Mouse (Mus musculus) left cerebral cortex, adult 11 months (tissue): ENCODE measurements around the gene Gm4969.
A peak's percentile ranks its signal among the peaks of the same experiment; 100 is the strongest.

Experiments
- DNase-seq: peaks from one replicate; pipeline ENCODE4 v3.0.0; 2022; ENCODE audit warnings: low spot score

Gm4969 gene

GRCm38 (mm10) chr7:19093537-19094385 lies 24.4 kb downstream of the Gm4969 start:
- DNase-seq = peak; percentile 76

GRCm38 (mm10) chr7:19093174-19093521 lies 25.0 kb downstream of the Gm4969 start:
- DNase-seq = peak; percentile 72

GRCm38 (mm10) chr7:19092381-19093173 lies 25.6 kb downstream of the Gm4969 start:
- no peak for DNase-seq

- no peak for DNase-seq
These were observed 26.3 kb downstream of the Gm4969 start for GRCm38 (mm10) chr7:19091913-19092312.

GRCm38 (mm10) chr7:19088813-19089212 lies 29.4 kb downstream of the Gm4969 start:
- peak; percentile 55 for DNase-seq

DNA sequence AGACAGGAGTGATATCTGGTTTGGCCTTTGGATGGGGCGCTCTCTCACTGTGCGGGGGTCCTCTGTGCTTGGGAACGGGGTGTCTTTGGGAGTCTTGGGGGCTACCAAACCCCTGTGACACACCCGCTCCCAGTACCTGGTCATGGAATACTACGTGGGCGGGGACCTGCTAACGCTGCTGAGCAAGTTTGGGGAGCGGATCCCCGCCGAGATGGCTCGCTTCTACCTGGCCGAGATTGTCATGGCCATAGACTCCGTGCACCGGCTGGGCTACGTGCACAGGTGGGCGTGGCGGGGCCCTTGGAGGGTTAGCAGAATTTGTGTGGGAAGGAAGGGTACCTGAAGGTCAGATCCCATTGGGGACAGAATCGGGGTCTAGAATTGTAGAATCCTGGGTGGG lies 31.4 kb downstream of the Gm4969 start:
- no peak for DNase-seq

- DNase-seq = no peak
These were observed 32.1 kb downstream of the Gm4969 start for GRCm38 (mm10) chr7:19086042-19086441.

- no peak for DNase-seq
These were observed 32.7 kb downstream of the Gm4969 start for GRCm38 (mm10) chr7:19085495-19085894.

- no peak for DNase-seq
These were observed 33.2 kb downstream of the Gm4969 start for GRCm38 (mm10) chr7:19084921-19085473.

- no peak for DNase-seq
These were observed 33.8 kb downstream of the Gm4969 start for GRCm38 (mm10) chr7:19084277-19084771.

DNA sequence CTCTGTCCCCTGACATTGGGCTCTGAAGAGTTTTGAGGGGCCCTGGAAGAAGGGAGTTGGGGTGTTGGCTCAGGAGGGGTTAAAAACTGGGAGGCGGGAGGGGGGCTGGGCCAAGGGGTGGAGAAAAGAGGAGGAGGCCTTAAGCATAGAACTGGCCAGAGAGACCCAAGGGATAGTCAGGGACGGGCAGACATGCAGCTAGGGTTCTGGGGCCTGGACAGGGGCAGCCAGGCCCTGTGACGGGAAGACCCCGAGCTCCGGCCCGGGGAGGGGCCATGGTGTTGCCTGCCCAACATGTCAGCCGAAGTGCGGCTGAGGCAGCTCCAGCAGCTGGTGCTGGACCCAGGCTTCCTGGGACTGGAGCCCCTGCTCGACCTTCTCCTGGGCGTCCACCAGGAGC lies 34.5 kb downstream of the Gm4969 start, which contains the start of gene Dmpk:
Gene Dmpk, plus strand, starts transcription at position 149 of the 400 bp plus-strand sequence.
- DNase-seq = no peak

DNA sequence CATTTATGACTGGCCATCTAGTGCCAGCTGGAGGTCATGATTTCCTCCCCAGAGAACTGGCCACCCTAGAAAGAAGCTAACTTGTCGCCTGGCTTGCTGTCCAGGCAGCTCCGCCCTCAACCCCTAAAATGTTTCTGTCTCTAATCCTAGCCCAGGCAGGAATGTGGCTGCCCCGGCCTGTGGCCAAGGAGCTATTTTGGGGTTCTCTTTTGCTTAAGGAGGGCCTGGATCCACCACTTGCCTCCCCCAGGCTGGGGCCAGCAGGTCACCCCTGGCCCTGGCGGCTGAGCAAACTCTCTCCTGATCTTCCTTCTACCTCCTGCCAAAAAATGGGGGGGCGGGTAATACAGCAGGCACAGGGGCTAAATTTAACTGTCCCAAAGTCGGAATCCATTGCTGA lies 35.1 kb downstream of the Gm4969 start:
- DNase-seq = no peak

DNA sequence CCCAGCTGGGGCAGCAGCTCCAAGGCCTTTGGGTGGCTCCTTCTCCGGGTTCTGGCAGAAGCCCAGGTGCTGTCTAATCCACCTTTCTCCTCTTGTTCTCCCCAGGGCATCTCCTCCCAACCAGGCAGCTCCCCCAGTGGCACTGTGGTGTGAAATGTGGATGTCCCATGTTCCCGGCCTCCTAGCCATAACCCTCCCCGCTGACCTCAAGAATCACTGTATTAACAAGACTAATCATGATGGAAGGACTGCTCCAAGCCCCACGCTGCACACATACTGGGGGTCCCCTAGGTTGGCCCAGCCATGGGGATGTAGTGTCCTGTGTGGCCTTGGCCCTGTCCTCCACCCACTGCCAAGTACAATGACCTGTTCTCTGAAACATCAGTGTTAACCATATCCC lies 36.0 kb downstream of the Gm4969 start:
- DNase-seq = no peak

DNA sequence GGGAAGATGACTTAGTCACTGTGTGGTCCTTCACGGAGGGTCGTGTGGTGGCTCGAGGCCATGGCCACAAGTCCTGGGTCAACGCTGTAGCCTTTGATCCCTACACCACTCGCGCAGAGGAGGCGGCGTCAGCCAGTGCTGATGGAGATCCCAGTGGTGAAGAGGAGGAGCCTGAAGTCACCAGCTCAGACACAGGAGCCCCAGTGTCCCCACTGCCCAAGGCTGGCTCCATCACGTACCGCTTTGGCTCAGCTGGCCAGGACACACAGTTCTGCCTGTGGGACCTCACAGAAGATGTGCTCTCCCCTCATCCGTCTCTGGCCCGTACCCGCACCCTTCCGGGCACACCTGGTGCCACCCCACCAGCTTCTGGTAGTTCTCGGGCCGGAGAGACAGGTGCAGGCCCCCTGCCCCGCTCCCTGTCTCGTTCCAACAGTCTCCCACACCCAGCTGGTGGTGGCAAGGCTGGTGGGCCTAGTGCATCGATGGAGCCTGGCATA lies 37.7 kb downstream of the Gm4969 start:
- DNase-seq = no peak

DNA sequence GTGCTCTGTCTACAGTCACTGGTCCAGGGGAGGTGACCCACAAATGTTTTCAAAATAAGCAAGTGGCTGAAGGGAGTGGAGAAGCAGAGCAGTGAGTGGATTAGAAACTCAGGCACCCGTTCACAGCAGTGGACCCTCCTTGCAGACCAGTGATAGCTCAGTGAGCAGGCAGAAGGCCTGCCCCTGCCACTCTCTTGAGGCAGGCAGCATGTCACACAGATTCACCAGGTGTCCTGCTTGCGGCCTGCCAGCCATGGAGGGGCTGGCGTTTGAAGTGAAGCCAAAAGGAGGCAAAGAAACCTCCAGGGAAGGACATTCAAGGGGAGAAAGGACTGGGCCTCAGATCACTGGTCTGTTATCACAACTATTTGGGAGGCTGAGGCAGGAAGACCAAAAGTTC lies 39.4 kb downstream of the Gm4969 start:
- no peak for DNase-seq

DNA sequence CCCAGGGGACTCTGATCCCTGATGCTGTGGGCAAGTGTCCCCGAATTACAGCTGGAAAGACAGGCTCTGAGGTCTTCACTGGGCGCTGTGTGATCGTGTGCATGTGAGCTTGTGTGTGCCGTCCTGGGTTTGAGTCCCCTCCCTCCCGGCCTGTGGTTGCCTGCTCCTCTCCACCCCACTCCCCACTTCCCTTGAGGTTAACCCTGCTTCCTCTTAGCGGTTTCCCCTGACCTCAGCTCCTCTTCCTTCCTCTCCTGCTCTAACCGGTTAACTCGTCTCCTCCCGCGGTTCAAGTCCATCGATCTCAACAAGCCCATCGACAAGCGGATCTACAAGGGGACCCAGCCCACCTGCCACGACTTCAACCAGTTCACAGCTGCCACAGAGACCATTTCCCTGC lies 40.4 kb downstream of the Gm4969 start:
- no peak for DNase-seq

- DNase-seq = no peak
These were observed 41.6 kb downstream of the Gm4969 start for GRCm38 (mm10) chr7:19076586-19076991.

GRCm38 (mm10) chr7:19075723-19076585 lies 42.2 kb downstream of the Gm4969 start, which contains the start of gene Dmwd:
TSS of gene Dmwd (plus strand) at chr7:19076227.
- peak; percentile 95 for DNase-seq

DNA sequence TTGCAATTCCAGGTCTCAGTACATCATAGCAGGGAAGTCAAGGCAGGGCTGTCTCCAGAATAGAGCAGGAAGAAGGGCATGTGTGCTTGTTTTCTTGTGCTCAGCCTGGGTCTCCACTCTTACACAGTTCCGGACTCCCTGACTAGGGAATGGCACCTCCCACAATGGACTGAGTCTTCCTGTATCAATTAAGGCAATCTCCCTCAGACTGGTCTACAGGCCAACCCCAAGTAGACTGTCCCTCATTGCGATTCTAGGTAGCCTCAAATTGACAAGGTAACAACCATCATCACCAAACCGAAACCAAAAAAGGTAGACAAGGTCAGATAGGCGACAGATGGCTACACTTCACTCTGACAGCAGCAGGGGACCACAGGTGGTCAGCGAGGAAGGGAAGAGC lies 42.9 kb downstream of the Gm4969 start:
- DNase-seq = no peak

GRCm38 (mm10) chr7:19074494-19074893 lies 43.7 kb downstream of the Gm4969 start:
- no peak for DNase-seq

DNA sequence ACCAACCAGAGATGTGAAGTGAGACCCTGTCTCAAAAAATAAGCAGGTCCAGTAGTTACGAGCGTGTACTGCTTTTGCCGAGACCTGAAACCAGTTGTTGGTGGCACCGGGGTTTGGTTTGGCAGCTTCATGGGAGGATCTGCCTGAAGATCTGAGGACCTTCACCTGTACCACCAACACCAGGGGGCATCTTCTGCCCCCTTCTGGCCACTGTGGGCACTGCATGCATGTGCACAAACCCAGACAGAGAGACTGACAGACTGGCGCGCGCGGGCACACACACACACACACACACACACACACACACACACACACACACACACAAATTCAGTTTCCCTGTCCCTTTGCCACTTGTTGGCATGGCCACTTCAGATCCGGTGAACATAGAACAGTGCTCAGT lies 44.7 kb downstream of the Gm4969 start:
- no peak for DNase-seq
